Mouse (Mus musculus): Measurements from ENCODE around the gene Ms4a12. TPM values are rescaled to one million over a fixed set of nuclear protein-coding genes. Genes with fewer than 3 reads are reported as not detected.

Ms4a12 gene
- polyA plus RNA-seq, 1 experiment from 2014 or later, result not detected

DNA sequence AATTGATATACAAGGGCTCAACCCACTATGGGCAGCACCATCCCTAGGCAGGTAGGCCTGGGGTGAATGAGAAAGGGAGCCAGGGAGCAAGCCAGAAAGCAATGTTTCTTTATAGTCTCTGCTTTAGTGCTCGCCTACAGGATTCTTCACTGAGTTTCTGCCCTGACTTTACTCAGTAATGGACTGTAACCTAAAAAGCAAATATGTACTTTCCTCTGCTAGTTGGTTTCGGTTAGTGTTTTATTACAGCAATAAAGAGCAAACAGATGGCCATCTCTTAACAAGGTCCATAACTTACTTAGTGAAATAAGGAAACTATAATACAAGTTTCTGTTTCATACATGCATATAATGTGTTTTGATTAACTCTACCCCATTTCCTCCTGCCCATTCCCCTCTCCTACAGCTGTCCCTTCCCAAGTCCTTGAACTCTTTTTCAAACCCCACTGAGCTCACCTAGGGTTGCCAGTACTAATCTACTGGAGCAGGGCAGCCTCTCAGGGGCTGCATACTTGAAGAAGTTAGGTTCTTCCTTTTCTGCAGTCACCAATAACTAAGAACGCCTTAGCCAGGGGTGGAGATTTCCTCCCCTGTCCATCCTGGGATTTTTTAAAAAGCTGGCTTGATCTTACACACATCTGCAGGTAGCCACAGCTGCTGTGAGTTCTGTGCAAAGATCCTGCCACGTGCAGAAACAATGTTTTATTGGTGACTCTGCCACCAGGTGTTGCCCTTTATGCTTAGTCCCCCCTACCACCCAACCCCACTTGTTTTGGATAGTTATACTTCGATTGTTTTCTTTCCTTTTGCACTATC lies 2.9 kb upstream of the Ms4a12 start:
- Histone ChIP-seq H3K36me3 (no peaks in the 10 kb centered on the region), H3K9ac (no peak overlapping the region), H3K9me3 (replicated peaks) (no peaks in the 10 kb centered on the region), H3K27ac (no peak overlapping the region), H3K4me1 (replicated peaks) (no peaks in the 10 kb centered on the region), H3K4me3 (replicated peaks) (no peak overlapping the region), H3K27me3 (no peaks in the 10 kb centered on the region), H3K4me2 (no peak overlapping the region)
- no peak for DNase-seq
- WGBS (ENCODE audit: insufficient replicate concordance), result 40% methylated on average over 5 of the region's 5 CpGs
- ATAC-seq (ENCODE audit: low read depth), result no peak

DNA sequence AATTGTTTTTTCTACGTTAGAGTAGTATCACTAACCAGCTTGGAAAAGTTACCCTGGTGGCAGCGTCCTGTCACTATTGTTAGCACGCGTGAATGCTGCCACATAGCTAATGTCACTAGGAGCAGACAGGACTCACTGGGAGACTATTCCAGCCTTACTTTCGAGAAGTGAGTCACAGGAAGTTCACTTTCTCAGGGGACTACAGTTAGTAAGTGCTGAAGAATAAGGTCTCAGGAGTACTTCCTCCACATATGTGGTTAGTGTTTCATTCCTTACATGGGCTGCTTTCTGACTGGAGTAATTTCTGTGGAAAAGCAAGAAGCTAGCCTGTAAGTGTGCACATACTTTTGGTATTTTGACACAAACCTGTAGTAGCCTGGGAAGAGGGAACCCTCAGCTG lies 2.0 kb upstream of the Ms4a12 start:
- 47% methylated on average over 5 of the region's 5 CpGs for WGBS (ENCODE audit: insufficient replicate concordance)

GRCm38 (mm10) chr19:11196546-11196945 lies 35.7 kb downstream of the Ms4a12 start, which contains the start of gene Ms4a13:
Gene Ms4a13 (minus strand): TSS chr19:11196737.
- no peaks in the 10 kb centered on the region for H3K9me3 ChIP-seq (replicated peaks)
- H3K4me2 ChIP-seq, result no peak within 1 kb of the TSS
- DNase-seq (no peak), ATAC-seq (ENCODE audit: low read depth) (no peak)
- no peak within 1 kb of the TSS for H3K4me3 ChIP-seq (replicated peaks)
- 59% methylated on average over 12 of the region's 12 CpGs for WGBS (ENCODE audit: insufficient replicate concordance)
- no peaks in the 10 kb centered on the region for H3K27me3 ChIP-seq
- H3K4me1 ChIP-seq (replicated peaks), result no peaks in the 10 kb centered on the region
- H3K9ac ChIP-seq, result no peak within 1 kb of the TSS
- no peak within 1 kb of the TSS for H3K27ac ChIP-seq
- H3K36me3 ChIP-seq, result no peaks in the 10 kb centered on the region

More for the DNA sequence above, 2.0 kb upstream of the Ms4a12 start:
- H3K9ac ChIP-seq, result no peak overlapping the region
- H3K9me3 ChIP-seq (replicated peaks), result no peaks in the 10 kb centered on the region
- no peak overlapping the region for H3K4me2 ChIP-seq
- no peak overlapping the region for H3K4me3 ChIP-seq (replicated peaks)
- H3K36me3 ChIP-seq, result no peaks in the 10 kb centered on the region
- ATAC-seq (ENCODE audit: low read depth) (no peak), DNase-seq (no peak)
- H3K4me1 ChIP-seq (replicated peaks), result no peaks in the 10 kb centered on the region
- H3K27me3 ChIP-seq, result no peaks in the 10 kb centered on the region
- no peak overlapping the region for H3K27ac ChIP-seq

DNA sequence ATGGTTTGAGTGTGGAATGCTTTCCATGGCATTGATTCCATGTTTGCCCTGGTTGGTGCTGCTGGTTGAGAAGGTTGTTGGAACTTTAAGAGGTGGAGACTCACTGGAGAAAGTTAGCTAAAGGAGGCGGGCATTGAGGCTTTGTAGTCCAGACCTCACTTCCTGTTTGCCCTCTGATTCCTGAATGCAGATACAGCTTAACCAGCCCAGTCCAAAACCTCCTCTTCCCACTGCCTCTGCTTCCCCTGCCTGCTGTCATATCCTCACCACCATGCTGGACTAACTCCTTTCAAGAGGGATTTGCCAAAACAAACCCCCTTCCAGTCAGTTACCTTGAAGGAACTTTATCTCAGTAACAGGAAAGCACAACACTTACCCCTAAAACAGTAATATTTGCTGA lies 39.7 kb downstream of the Ms4a12 start:
- Histone ChIP-seq H3K4me3 (replicated peaks) (no peak overlapping the region), H3K4me1 (replicated peaks) (no peaks in the 10 kb centered on the region), H3K27me3 (no peaks in the 10 kb centered on the region), H3K9me3 (replicated peaks) (no peaks in the 10 kb centered on the region), H3K4me2 (no peak overlapping the region), H3K9ac (no peak overlapping the region), H3K36me3 (no peaks in the 10 kb centered on the region), H3K27ac (no peak overlapping the region)
- 29% methylated on average over 1 of the region's 1 CpGs for WGBS (ENCODE audit: insufficient replicate concordance)
- no peak for DNase-seq
- no peak for ATAC-seq (ENCODE audit: low read depth)

GRCm38 (mm10) chr19:11184121-11184520 lies 48.1 kb downstream of the Ms4a12 start:
- ATAC-seq (ENCODE audit: low read depth) (no peak), DNase-seq (no peak)
- Histone ChIP-seq H3K27ac (no peak overlapping the region), H3K4me3 (replicated peaks) (no peak overlapping the region), H3K36me3 (no peaks in the 10 kb centered on the region), H3K4me1 (replicated peaks) (no peaks in the 10 kb centered on the region), H3K4me2 (no peak overlapping the region), H3K9me3 (replicated peaks) (no peaks in the 10 kb centered on the region), H3K9ac (no peak overlapping the region), H3K27me3 (no peaks in the 10 kb centered on the region)
- WGBS (ENCODE audit: insufficient replicate concordance), result 14% methylated on average over 5 of the region's 5 CpGs

GRCm38 (mm10) chr19:11177464-11177863 lies 54.8 kb downstream of the Ms4a12 start:
- no peak overlapping the region for H3K4me2 ChIP-seq
- H3K9me3 ChIP-seq (replicated peaks), result no peaks in the 10 kb centered on the region
- 51% methylated on average over 2 of the region's 2 CpGs for WGBS (ENCODE audit: insufficient replicate concordance)
- DNase-seq (no peak), ATAC-seq (ENCODE audit: low read depth) (no peak)
- H3K9ac ChIP-seq, result no peak overlapping the region
- no peaks in the 10 kb centered on the region for H3K36me3 ChIP-seq
- no peak overlapping the region for H3K4me3 ChIP-seq (replicated peaks)
- H3K27me3 ChIP-seq, result no peaks in the 10 kb centered on the region
- H3K27ac ChIP-seq, result no peak overlapping the region
- no peaks in the 10 kb centered on the region for H3K4me1 ChIP-seq (replicated peaks)

- H3K4me3 ChIP-seq (replicated peaks), result no peak within 1 kb of the TSS
- 25% methylated on average over 10 of the region's 10 CpGs for WGBS (ENCODE audit: insufficient replicate concordance)
- H3K4me2 ChIP-seq, result no peak within 1 kb of the TSS
- no peak within 1 kb of the TSS for H3K27ac ChIP-seq
- no peaks in the 10 kb centered on the region for H3K9me3 ChIP-seq (replicated peaks)
- no peaks in the 10 kb centered on the region for H3K27me3 ChIP-seq
- ATAC-seq (ENCODE audit: low read depth), result no peak
- no peaks in the 10 kb centered on the region for H3K36me3 ChIP-seq
- DNase-seq, result no peak
- no peak within 1 kb of the TSS for H3K9ac ChIP-seq
- H3K4me1 ChIP-seq (replicated peaks), result no peaks in the 10 kb centered on the region
Measured at GRCm38 (mm10) chr19:11165172-11165571, 67.1 kb downstream of the Ms4a12 start, which contains the start of gene 1700025F22Rik. Gene 1700025F22Rik (minus strand): TSS chr19:11165320.

Other genes starting within 250 kb of the Ms4a12 start
- not detected in 2 replicates for gene Ms4a15, start 239.2 kb downstream of the Ms4a12 start, polyA plus RNA-seq (2015; fragmentation: Nextera tagmentation; extraction: Ambion mirVana)
- not detected in 2 replicates for gene Ms4a18, start 214.4 kb downstream of the Ms4a12 start, polyA plus RNA-seq (2015; fragmentation: Nextera tagmentation; extraction: Ambion mirVana)
- gene Ms4a8a, start 151.3 kb downstream of the Ms4a12 start, polyA plus RNA-seq (2015; fragmentation: Nextera tagmentation; extraction: Ambion mirVana), result 0.16 TPM in 1 of 2 replicates, not detected in the other
- gene 1700017D01Rik, start 101.6 kb downstream of the Ms4a12 start, polyA plus RNA-seq (2015; fragmentation: Nextera tagmentation; extraction: Ambion mirVana), result not detected in 2 replicates
- gene 1700025F22Rik, start 67.1 kb downstream of the Ms4a12 start, polyA plus RNA-seq (2015; fragmentation: Nextera tagmentation; extraction: Ambion mirVana), result not detected in 2 replicates
- gene Ms4a13, start 35.7 kb downstream of the Ms4a12 start, polyA plus RNA-seq (2015; fragmentation: Nextera tagmentation; extraction: Ambion mirVana), result not detected in 2 replicates
- gene Ms4a1, start 33.8 kb upstream of the Ms4a12 start, polyA plus RNA-seq (2015; fragmentation: Nextera tagmentation; extraction: Ambion mirVana), result not detected in 2 replicates
- gene Ms4a5, start 51.4 kb upstream of the Ms4a12 start, polyA plus RNA-seq (2015; fragmentation: Nextera tagmentation; extraction: Ambion mirVana), result not detected in 2 replicates
- gene Ms4a14, start 82.0 kb upstream of the Ms4a12 start, polyA plus RNA-seq (2015; fragmentation: Nextera tagmentation; extraction: Ambion mirVana), result 0.03 TPM in 1 of 2 replicates, not detected in the other
- 1.1 and 1.5 TPM in 2 replicates for gene Ms4a7, start 103.7 kb upstream of the Ms4a12 start, polyA plus RNA-seq (2015; fragmentation: Nextera tagmentation; extraction: Ambion mirVana)
- 0.63 and 1.3 TPM in 2 replicates for gene Ms4a4a, start 143.1 kb upstream of the Ms4a12 start, polyA plus RNA-seq (2015; fragmentation: Nextera tagmentation; extraction: Ambion mirVana)
- 0.78 and 0.83 TPM in 2 replicates for gene Ms4a4c, start 172.3 kb upstream of the Ms4a12 start, polyA plus RNA-seq (2015; fragmentation: Nextera tagmentation; extraction: Ambion mirVana)
- gene Ms4a4b, start 211.1 kb upstream of the Ms4a12 start, polyA plus RNA-seq (2015; fragmentation: Nextera tagmentation; extraction: Ambion mirVana), result 0.39 and 0.58 TPM in 2 replicates
- gene Ms4a6c, start 236.9 kb upstream of the Ms4a12 start, polyA plus RNA-seq (2015; fragmentation: Nextera tagmentation; extraction: Ambion mirVana), result 5.2 and 5.7 TPM in 2 replicates

All from liver, embryonic 13.5 days (tissue).